Mouse (Mus musculus): ENCODE measurements at regions not wholly inside any gene's neighbourhood (a gene's known extent, or its start where the extent isn't known, plus 50 kb on each side); places are given as distances from the start of the nearest gene placed in this dataset.

- no peak for DNase-seq (ENCODE audit: low read depth)
These were observed 220.2 kb upstream of the Pard3b start for GRCm38 (mm10) chr1:61418396-61418795.

GRCm38 (mm10) chr1:61419839-61420238 is 218.8 kb upstream of the Pard3b start:
- DNase-seq (ENCODE audit: low read depth), result no peak

GRCm38 (mm10) chr1:61423253-61423652 is 215.4 kb upstream of the Pard3b start:
- DNase-seq (ENCODE audit: low read depth), result no peak

GRCm38 (mm10) chr1:61428706-61429501 is 209.7 kb upstream of the Pard3b start:
- no peak for DNase-seq (ENCODE audit: low read depth)

GRCm38 (mm10) chr1:61437603-61438002 is 201.0 kb upstream of the Pard3b start:
- DNase-seq (ENCODE audit: low read depth), result no peak

GRCm38 (mm10) chr1:61461435-61461834 is 177.2 kb upstream of the Pard3b start:
- DNase-seq (ENCODE audit: low read depth), result no peak

- no peak for DNase-seq (ENCODE audit: low read depth)
These were observed 167.9 kb upstream of the Pard3b start for GRCm38 (mm10) chr1:61470617-61471214.

GRCm38 (mm10) chr1:61471779-61472578 is 166.6 kb upstream of the Pard3b start:
- DNase-seq (ENCODE audit: low read depth), result no peak

GRCm38 (mm10) chr1:61472579-61473242 is 165.9 kb upstream of the Pard3b start:
- DNase-seq (ENCODE audit: low read depth), result no peak

- DNase-seq (ENCODE audit: low read depth), result no peak
These were observed 153.2 kb upstream of the Pard3b start for GRCm38 (mm10) chr1:61485459-61485858.

- no peak for DNase-seq (ENCODE audit: low read depth)
These were observed 113.7 kb upstream of the Pard3b start for GRCm38 (mm10) chr1:61524886-61525285.

GRCm38 (mm10) chr1:61525881-61526280 is 112.7 kb upstream of the Pard3b start:
- DNase-seq (ENCODE audit: low read depth), result no peak

- DNase-seq (ENCODE audit: low read depth), result no peak
These were observed 109.9 kb upstream of the Pard3b start for GRCm38 (mm10) chr1:61528757-61529156.

GRCm38 (mm10) chr1:61530166-61530565 is 108.5 kb upstream of the Pard3b start:
- no peak for DNase-seq (ENCODE audit: low read depth)

- no peak for DNase-seq (ENCODE audit: low read depth)
These were observed 107.1 kb upstream of the Pard3b start for GRCm38 (mm10) chr1:61531487-61531886.

GRCm38 (mm10) chr1:61540081-61540480 is 98.5 kb upstream of the Pard3b start:
- no peak for DNase-seq (ENCODE audit: low read depth)

GRCm38 (mm10) chr1:61541166-61541565 is 97.5 kb upstream of the Pard3b start:
- DNase-seq (ENCODE audit: low read depth), result no peak

GRCm38 (mm10) chr1:61552577-61553517 is 85.8 kb upstream of the Pard3b start:
- DNase-seq (ENCODE audit: low read depth), result no peak

- DNase-seq (ENCODE audit: low read depth), result no peak
These were observed 79.1 kb upstream of the Pard3b start for GRCm38 (mm10) chr1:61559514-61559913.

GRCm38 (mm10) chr1:61562091-61562490 is 76.5 kb upstream of the Pard3b start:
- no peak for DNase-seq (ENCODE audit: low read depth)

- DNase-seq (ENCODE audit: low read depth), result no peak
These were observed 73.2 kb upstream of the Pard3b start for GRCm38 (mm10) chr1:61565471-61565870.

All from c-Kit-positive CD71-negative TER-119-negative erythroid progenitor cells, embryonic 14.5 days (primary cell).